Mouse (Mus musculus) hematopoietic stem cell, adult 5-6 weeks (primary cell): ENCODE measurements around the gene S100a16. TPM values are rescaled to one million over a fixed set of nuclear protein-coding genes. Genes with fewer than 3 reads are reported as not detected.
A peak's percentile ranks its signal among the peaks of the same experiment; 100 is the strongest.

Source experiments
- ATAC-seq, 2 experiments: fragments of 125-278 bp in 1 of 2; replicated peaks in 1 of 2; 2 replicates each; pipeline ENCODE4 v1.8.0; 2016 to 2017; ENCODE audit warnings: inconsistent platforms in 2 of 2, mild to moderate bottlenecking in 2 of 2, moderate number of reproducible peaks in 2 of 2, low read depth in 1 of 2, moderate TSS enrichment in 1 of 2; ENCODE audit not compliant: low FRiP score in 2 of 2, poor library complexity in 2 of 2, severe bottlenecking in 2 of 2, insufficient read depth in 1 of 2, low TSS enrichment in 1 of 2
- total RNA-seq: library from RNA; stranded (forward); fragments of 172-1452, 232-1000 nt; gene quantifications from 2 replicates; pipeline ENCODE4 v1.2.3, GENCODE M21; 2017

The S100a16 gene
- total RNA-seq, 1 experiment from 2014 or later: not detected

- peak; percentile 59 to 63 for ATAC-seq
These were observed 23.1 kb upstream of the S100a16 start, which contains the start of the genes S100a1 and S100a13 for GRCm38 (mm10) chr3:90513796-90514590. Gene S100a1 (minus strand): TSS chr3:90514392. Gene S100a13 (plus strand): TSS chr3:90514435.

- peak; percentile 83 for ATAC-seq
These were observed 22.4 kb upstream of the S100a16 start for GRCm38 (mm10) chr3:90514691-90515090.

GRCm38 (mm10) chr3:90515242-90515641, 21.8 kb upstream of the S100a16 start:
- no peak for ATAC-seq

GRCm38 (mm10) chr3:90515789-90516188, 21.3 kb upstream of the S100a16 start:
- no peak for ATAC-seq

- ATAC-seq: no peak
These were observed 19.3 kb upstream of the S100a16 start for GRCm38 (mm10) chr3:90517711-90518110.

GRCm38 (mm10) chr3:90525421-90525820, 11.6 kb upstream of the S100a16 start:
- ATAC-seq: peak; percentile 89 to 90

GRCm38 (mm10) chr3:90526076-90526475, 11.0 kb upstream of the S100a16 start:
- no peak for ATAC-seq

- ATAC-seq: 0 out of 4 replicates have a peak, but pooled peaks of 1 of the 2 experiments have one; percentile 17
These were observed 10.5 kb upstream of the S100a16 start, which contains the start of gene S100a14 for GRCm38 (mm10) chr3:90526580-90526979. Gene S100a14 (plus strand): TSS chr3:90526856.

- no peak for ATAC-seq
These were observed 9.7 kb upstream of the S100a16 start for GRCm38 (mm10) chr3:90527291-90527873.

- ATAC-seq: no peak
These were observed 5.3 kb upstream of the S100a16 start for GRCm38 (mm10) chr3:90531713-90532112.

- ATAC-seq: no peak
These were observed 1.6 kb upstream of the S100a16 start for GRCm38 (mm10) chr3:90535446-90535845.

GRCm38 (mm10) chr3:90537905-90538296, 847 bp downstream of the S100a16 start:
- ATAC-seq: no peak

GRCm38 (mm10) chr3:90540904-90541303, 3.9 kb downstream of the S100a16 start:
- ATAC-seq: no peak

- ATAC-seq: no peak
These were observed 12.8 kb downstream of the S100a16 start for GRCm38 (mm10) chr3:90549676-90550420.

GRCm38 (mm10) chr3:90550421-90550790, 13.4 kb downstream of the S100a16 start:
- no peak for ATAC-seq

GRCm38 (mm10) chr3:90552231-90552630, 15.2 kb downstream of the S100a16 start:
- no peak for ATAC-seq

- ATAC-seq: no peak
These were observed 18.9 kb downstream of the S100a16 start for GRCm38 (mm10) chr3:90555954-90556353.
